14 mouse cellular contexts compared by ENCODE assay signal in the genomic region with DNA sequence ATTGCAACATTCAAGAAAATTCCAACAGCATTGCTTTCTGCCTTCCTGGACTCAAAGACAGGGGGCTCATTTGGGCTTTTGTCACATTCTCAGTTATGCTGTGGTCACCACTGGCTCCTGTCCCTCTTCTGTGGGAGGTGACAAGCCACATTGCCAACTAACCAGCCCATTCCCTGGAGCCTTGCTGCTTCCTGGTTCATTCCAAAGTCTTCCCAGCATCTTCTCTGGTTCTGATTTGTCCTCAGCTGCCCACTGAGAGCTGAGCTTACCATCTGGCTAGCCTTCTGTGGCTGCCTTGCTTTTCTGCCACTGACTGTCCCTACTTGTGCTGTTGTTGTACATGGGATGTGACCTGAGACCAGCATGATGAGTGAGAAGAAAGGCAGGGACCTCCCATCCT.
DNase-seq lines count a peak whose midpoint lies in the region; ATAC-seq and TF ChIP-seq lines count a peak whose summit lies in the region.
"Had no signal": no experiment of that assay in that cellular context is flagged by ENCODE, and none has a peak within 500 bp of the region (broad histone marks: within the 10 kb centered on the region; RNA-seq: fewer than 3 reads in every experiment).

No protein-coding gene starts in this region.

- no peaks in the 10 kb centered on the region for H3K9me3 ChIP-seq in midbrain, embryonic 11.5 days (ENCODE audit: control insufficient read depth, low read length)
- H3K9me3 ChIP-seq in midbrain, embryonic 15.5 days: no peaks in the 10 kb centered on the region

- peak; percentile 24 for DNase-seq in gastrocnemius, adult 2 months
- DNase-seq in gastrocnemius, postnatal 10 days: no peak
- DNase-seq in midbrain, embryonic 11.5 days (ENCODE audit: low spot score, missing footprints): peak; percentile 44
- DNase-seq in cerebellum, postnatal 14 days: peak; percentile 60 to 70
- DNase-seq in left cerebral cortex, postnatal 4 days: peak; percentile 71
- no peak for DNase-seq in thymus, postnatal 14 days
- DNase-seq in spleen, postnatal 14 days (ENCODE audit: low spot score in 2 of 2): no peak
- DNase-seq: adrenal gland, postnatal 36 days; kidney, postnatal 4 days; lung, postnatal 14 days had no signal

- no peaks in the 10 kb centered on the region for H3K27me3 ChIP-seq in midbrain, embryonic 11.5 days (ENCODE audit: control insufficient read depth, insufficient read depth, low read length)
- H3K27me3 ChIP-seq in midbrain, embryonic 15.5 days (replicated peaks): no peaks in the 10 kb centered on the region
- H3K27me3 ChIP-seq: Patski had no signal

- no peaks in the 10 kb centered on the region for H3K36me3 ChIP-seq in midbrain, embryonic 11.5 days (ENCODE audit: control insufficient read depth, insufficient read depth, low read length)
- H3K36me3 ChIP-seq in midbrain, embryonic 15.5 days (replicated peaks): no peaks in the 10 kb centered on the region

- intact Hi-C loops in gastrocnemius, adult 2 months (cut with DNase I): no loop called here
- intact Hi-C loops in left cerebral cortex, postnatal 4 days (cut with DNase I): no loop called here

- no peak overlapping the region for H3K9ac ChIP-seq in midbrain, embryonic 11.5 days (ENCODE audit: low read length)
- no peak overlapping the region for H3K9ac ChIP-seq in midbrain, embryonic 15.5 days

- ATAC-seq in midbrain, embryonic 11.5 days (ENCODE audit: low FRiP score): no peak
- ATAC-seq in midbrain, embryonic 15.5 days (replicated peaks): no peak
- ATAC-seq: Patski had no signal

- no peak for TF ChIP-seq CTCF in gastrocnemius, adult 2 months (IDR thresholded peaks at IDR 0.05)

- H3K27ac ChIP-seq in gastrocnemius, adult 2 months: no peak overlapping the region
- H3K27ac ChIP-seq in midbrain, embryonic 11.5 days (ENCODE audit: low read depth, low read length): no peak overlapping the region
- no peak overlapping the region for H3K27ac ChIP-seq in midbrain, embryonic 15.5 days
- H3K27ac ChIP-seq: stomach, postnatal 0 days had no signal

- no peaks in the 10 kb centered on the region for H3K4me1 ChIP-seq in midbrain, embryonic 11.5 days (ENCODE audit: control insufficient read depth, insufficient read depth, low read length)
- 0 out of 2 replicates have a peak, but pooled peaks cover 6% of the 10 kb centered on the region for H3K4me1 ChIP-seq in midbrain, embryonic 15.5 days

- no peak overlapping the region for H3K4me3 ChIP-seq in gastrocnemius, adult 2 months
- H3K4me3 ChIP-seq in midbrain, embryonic 11.5 days (ENCODE audit: low read depth, low read length): no peak overlapping the region
- H3K4me3 ChIP-seq in midbrain, embryonic 15.5 days: no peak overlapping the region
- H3K4me3 ChIP-seq: myocyte had no signal

- no peak overlapping the region for H3K4me2 ChIP-seq in midbrain, embryonic 11.5 days
- no peak overlapping the region for H3K4me2 ChIP-seq in midbrain, embryonic 15.5 days

Comparison
In these comparisons a context has a peak if more than half of its experiments do, and no peak if none do; other contexts are left out.
1. DNase-seq: peak in gastrocnemius, adult 2 months (single experiment), midbrain, embryonic 11.5 days (single experiment), cerebellum, postnatal 14 days (2 of 2) and left cerebral cortex, postnatal 4 days (single experiment); none in gastrocnemius, postnatal 10 days (single experiment), thymus, postnatal 14 days (single experiment) and spleen, postnatal 14 days (0 of 2).